Mouse (Mus musculus) embryo, embryonic 10 days (tissue): ENCODE results near the gene Ncln.
"Not testable (repeated sequence)": the region's sequence is repeated elsewhere in the genome, so short reads cannot be mapped to it uniquely, and the experiment has no call there.

Experiments used
- DNase-seq: peaks from one replicate; pipeline ENCODE4 v3.0.0-alpha.2; 2015; ENCODE audit warnings: low spot score

The Ncln gene

GRCm38 (mm10) chr10:81461673-81462414, 34.3 kb downstream of the Ncln start:
- DNase-seq, result no peak

- no peak for DNase-seq
These were observed 35.2 kb downstream of the Ncln start for GRCm38 (mm10) chr10:81460951-81461350.

- DNase-seq, result no peak
These were observed 35.7 kb downstream of the Ncln start for GRCm38 (mm10) chr10:81460471-81460870.

GRCm38 (mm10) chr10:81459399-81459798, 36.8 kb downstream of the Ncln start:
- DNase-seq, result no peak

- no peak for DNase-seq
These were observed 37.9 kb downstream of the Ncln start for GRCm38 (mm10) chr10:81458267-81458666.

GRCm38 (mm10) chr10:81457624-81458023, 38.6 kb downstream of the Ncln start:
- DNase-seq, result no peak

- no peak for DNase-seq
These were observed 39.1 kb downstream of the Ncln start for GRCm38 (mm10) chr10:81456983-81457563.

- DNase-seq, result no peak
These were observed 40.9 kb downstream of the Ncln start, which contains the start of gene Nfic for GRCm38 (mm10) chr10:81455181-81455895. TSS of gene Nfic (minus strand) at chr10:81455635.

GRCm38 (mm10) chr10:81454106-81454505, 42.1 kb downstream of the Ncln start:
- DNase-seq, result no peak

- no peak for DNase-seq
These were observed 43.3 kb downstream of the Ncln start for GRCm38 (mm10) chr10:81452947-81453288.

- no peak for DNase-seq
These were observed 43.8 kb downstream of the Ncln start for GRCm38 (mm10) chr10:81452237-81452946.

GRCm38 (mm10) chr10:81451365-81451745, 44.8 kb downstream of the Ncln start:
- no peak for DNase-seq

- DNase-seq, result no peak
These were observed 45.4 kb downstream of the Ncln start for GRCm38 (mm10) chr10:81450641-81451364.

GRCm38 (mm10) chr10:81450140-81450539, 46.1 kb downstream of the Ncln start:
- peak; percentile 90 for DNase-seq

- DNase-seq, result not testable (repeated sequence)
These were observed 50.7 kb downstream of the Ncln start for GRCm38 (mm10) chr10:81445516-81445915.

GRCm38 (mm10) chr10:81441019-81441418, 55.2 kb downstream of the Ncln start:
- no peak for DNase-seq
